Mouse (Mus musculus) layer of hippocampus, adult 6 months (tissue): ENCODE results near the gene Aldh1a2. TPM values are rescaled to one million over a fixed set of nuclear protein-coding genes. Genes with fewer than 3 reads are reported as not detected.

Source experiments
- long read RNA-seq, 2 experiments: library from polyadenylated mRNA; unstranded; transcript quantifications; one replicate each; pipeline ENCODE4 v2.0.0; 2019 to 2020
- polyA plus RNA-seq: library from polyadenylated mRNA; unstranded; fragments of <200 nt; fragmentation: Nextera tagmentation; gene quantifications from 2 replicates; pipeline ENCODE4 v1.2.3, GENCODE M21; 2021

Gene Aldh1a2
- 1.6 and 4.8 TPM in 2 replicates for polyA plus RNA-seq
- long read RNA-seq, experiment 1, partial matches to known transcripts: 2 of 5 reads
- long read RNA-seq, experiment 1, other reads (novel, unspliced or antisense): 0 of 5 reads
- long read RNA-seq, experiment 2, transcript Aldh1a2-201 (14 exons, 2,264 nt): major isoform, 6 of 7 reads
- long read RNA-seq, experiment 2, partial matches to known transcripts: 1 of 7 reads
- long read RNA-seq, experiment 2, other reads (novel, unspliced or antisense): 0 of 7 reads

DNA sequence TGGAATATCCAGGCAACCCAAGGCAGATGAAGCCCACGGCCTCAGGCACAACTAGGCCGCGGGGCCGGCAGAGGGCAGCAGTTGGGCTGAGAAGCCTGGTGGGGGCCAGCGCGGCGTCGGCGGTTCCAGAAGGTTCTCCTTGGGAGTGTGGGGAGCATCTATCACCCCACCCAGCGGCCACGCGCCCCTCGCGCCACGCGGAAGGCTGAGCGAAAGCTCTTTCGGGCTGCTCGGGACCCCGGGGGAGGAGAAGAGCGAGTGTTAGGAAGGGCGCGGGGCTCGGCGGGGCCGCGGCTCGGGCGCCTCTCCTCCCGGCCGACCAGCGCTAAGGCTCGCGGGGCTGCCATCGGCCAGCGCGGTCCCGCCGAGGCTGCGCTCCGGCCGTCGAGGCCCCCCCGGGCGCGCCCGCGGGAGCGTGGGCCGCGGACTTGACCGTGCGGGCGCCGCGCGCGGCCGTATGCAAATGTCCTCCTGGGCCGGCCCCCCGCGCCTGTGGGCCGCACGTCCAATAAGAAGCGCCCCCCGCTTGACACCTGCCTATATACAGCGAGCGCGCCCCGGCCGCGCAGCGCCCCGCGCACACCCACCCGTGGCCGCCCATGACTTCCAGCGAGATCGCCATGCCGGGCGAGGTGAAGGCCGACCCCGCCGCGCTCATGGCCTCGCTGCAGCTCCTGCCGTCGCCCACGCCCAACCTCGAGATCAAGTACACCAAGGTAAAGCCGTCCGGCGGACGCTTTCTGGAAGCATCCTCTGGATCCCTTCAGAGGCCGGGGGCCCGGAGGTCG is at the start of gene Aldh1a2:
TSS of gene Aldh1a2 (plus strand) at position 542 of the 788 bp plus-strand sequence.

DNA sequence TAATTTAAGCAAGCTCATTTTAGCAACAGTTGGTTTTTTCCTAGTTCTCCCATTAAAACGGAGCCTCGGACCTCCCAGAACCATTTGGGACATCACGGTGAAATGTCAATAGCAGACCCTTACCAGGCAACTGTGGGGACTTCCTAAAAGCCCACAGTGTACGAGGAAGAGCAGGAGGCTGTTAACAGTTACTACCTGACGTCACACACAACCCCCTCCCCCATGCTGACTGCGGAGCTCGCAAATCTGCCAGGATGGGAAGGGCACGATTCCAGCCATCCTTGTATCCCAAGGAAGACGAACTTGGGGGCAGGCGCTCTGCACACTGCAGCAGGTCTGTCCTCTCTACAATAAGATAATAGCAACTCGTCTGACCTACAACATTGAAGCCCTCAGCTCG is 47.1 kb upstream of the Aldh1a2 start, which contains the start of gene Aqp9:
TSS of gene Aqp9 (minus strand) at position 172 of the 400 bp plus-strand sequence.

Other genes starting within 250 kb of the Aldh1a2 start
- gene Aqp9, start 47.1 kb upstream of the Aldh1a2 start, polyA plus RNA-seq: 1.4 and 1.5 TPM in 2 replicates